Mouse (Mus musculus): Measurements from ENCODE around the gene Mndal.
"Not testable (repeated sequence)": the region's sequence is repeated elsewhere in the genome, so short reads cannot be mapped to it uniquely, and the experiment has no call there.

GRCm38 (mm10) chr1:173887026-173887787 is 55.1 kb downstream of the Mndal start:
- not testable (repeated sequence) for TF ChIP-seq CTCF (IDR thresholded peaks at IDR 0.05; ENCODE audit: borderline replicate concordance, control insufficient read depth, extremely low read depth, insufficient read depth, low read length, poor library complexity); POLR2A (IDR thresholded peaks at IDR 0.05; ENCODE audit: control insufficient read depth, extremely low read depth, insufficient read depth, low read length, poor library complexity)
